Mouse (Mus musculus): ENCODE measurements around the gene Gpr152.
A peak's percentile ranks its signal among the peaks of the same experiment; 100 is the strongest.
"Not testable (repeated sequence)": the region's sequence is repeated elsewhere in the genome, so short reads cannot be mapped to it uniquely, and the experiment has no call there.

Gpr152 gene

DNA sequence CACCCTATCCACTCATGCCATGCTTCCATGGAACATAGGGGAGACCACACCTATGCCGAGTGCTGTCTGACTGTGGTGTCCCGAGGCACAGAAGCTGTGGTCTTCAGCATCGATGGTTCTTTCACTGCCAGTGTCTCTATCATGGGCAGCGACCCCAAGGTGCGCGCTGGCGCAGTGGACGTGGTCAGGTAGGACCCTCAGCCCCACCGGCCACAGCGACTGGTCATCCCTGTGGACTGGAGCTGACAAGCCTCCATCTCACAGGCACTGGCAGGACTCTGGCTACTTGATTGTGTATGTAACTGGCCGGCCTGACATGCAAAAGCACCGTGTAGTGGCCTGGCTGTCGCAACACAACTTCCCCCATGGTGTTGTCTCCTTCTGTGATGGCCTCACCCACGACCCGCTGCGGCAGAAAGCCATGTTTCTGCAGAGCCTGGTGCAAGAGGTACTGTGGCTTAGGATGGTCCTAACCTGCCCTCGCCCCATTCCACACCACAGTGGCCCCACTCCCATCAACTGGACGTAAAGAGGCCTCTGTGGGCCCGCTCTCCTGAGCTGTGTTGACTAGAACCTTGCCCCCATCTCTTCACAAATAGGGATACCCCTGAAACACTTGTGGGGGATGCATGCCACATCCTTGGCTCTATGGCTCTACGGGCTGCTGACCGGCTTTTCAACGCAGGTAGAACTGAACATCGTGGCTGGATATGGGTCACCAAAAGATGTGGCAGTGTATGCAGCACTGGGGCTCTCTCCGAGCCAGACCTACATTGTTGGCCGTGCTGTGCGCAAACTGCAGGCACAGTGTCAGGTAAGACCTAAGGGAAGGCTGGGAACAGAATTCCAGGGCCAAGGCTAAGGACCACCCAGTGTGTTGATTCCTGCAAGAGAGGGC is 27.3 kb upstream of the Gpr152 start:
- DNase-seq (ENCODE audit: low read depth): no peak

DNA sequence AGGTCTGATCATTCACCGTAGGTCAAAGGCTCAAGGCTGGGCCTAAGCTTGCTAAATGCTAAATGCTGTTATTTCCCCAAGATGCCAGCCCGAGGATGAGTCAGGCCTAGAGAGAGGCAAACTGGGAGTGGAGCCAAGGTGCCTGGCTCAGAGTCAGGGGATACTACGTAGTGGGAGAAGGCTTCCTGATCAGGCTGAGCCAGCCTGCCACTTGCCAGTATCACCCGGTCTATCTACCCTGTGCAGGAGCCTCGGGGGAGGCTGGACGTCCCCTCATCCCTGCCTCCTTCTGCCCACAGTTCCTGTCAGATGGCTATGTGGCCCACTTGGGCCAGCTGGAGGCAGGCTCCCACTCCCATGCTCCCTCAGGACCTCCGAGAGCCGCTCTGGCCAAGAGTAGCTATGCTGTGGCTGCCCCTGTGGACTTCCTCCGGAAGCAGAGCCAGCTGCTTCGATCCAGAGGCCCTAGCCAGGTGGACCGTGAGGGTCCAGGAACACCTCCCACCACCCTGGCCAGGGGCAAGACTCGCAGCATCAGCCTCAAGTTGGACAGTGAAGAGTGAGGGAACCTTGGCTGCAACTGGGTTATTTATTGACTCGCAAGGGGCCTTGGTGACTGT is 26.3 kb upstream of the Gpr152 start:
- no peak for DNase-seq (ENCODE audit: low read depth)

DNA sequence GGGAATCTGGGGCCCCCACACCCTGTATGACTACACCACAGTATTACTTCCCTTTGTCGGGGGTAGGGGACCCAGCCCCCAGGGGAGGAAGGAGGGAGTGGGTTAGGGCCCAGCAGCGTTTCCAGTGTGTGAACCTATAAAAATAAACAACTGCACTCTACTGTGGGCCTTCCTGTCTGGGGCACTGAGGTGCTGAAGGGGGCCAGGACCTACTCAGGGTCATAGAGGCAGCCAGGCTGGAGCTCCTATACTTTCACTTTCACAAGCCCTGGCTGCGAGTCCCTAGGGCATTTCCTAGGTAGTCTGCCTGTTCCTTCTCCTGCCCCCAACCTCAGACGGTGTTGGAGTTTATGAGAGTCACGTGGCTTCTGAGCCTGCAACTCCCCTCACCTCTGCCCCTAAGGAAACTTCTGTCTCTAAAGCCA is 25.8 kb upstream of the Gpr152 start:
- DNase-seq (ENCODE audit: low read depth): no peak

DNA sequence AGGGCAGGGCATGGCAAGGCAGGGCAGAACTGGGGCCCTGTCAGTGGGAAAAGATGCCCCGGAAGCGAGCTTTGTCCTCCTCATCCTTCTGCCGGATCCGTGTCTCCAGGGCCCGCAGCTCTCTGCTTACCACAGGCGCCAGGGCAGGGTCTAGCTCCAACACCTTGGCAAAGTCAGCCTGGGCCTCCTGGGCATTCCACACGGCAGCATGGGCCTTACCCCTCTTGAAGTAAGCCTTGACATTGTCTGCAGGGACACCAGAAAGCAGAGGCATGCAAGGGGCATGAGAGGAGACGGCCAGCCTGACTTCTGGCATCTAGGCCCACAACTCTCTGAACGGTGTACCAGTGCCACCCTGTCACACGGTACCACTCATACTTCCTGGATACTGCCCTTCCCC is 25.0 kb upstream of the Gpr152 start:
- no peak for DNase-seq (ENCODE audit: low read depth)

DNA sequence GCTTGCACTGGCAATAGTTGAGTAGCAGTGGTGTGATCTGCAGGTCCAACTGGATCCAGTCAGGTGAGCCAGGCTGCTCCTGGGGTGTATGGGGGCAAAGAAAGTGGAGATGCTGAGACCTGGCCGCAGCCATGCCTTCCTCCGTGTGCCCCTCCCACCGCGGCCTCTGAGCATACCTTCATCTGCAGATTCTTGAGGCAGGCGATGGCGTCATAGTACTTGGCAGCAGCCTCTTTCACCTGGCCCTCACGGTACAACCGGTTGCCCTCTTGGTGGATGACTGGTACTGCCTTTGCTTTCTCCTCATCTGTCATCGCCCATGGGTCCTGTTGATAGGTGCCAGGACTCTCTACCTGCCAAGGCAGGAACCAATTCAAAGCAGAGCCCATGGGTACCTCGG is 24.4 kb upstream of the Gpr152 start:
- no peak for DNase-seq (ENCODE audit: low read depth)

DNA sequence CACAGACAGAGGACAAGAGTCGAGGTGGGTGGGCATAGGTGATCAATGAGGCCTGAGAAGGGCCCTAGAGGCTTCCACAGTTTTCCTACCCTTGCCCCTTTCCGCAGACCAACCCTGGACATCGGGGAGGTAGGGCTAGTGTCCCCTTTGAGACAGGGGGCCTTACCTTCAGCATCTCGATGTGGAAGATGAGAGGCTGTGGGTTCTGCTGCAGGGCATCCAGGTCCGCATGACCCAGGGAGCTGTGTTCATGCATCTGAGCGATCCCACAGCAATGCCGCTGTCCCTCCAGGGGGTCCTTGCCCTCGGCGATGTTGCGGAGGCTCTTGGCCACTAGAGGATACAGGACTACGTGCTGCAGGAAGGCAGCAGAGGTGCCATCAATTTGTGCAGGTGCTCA is 23.8 kb upstream of the Gpr152 start:
- no peak for DNase-seq (ENCODE audit: low read depth)

DNA sequence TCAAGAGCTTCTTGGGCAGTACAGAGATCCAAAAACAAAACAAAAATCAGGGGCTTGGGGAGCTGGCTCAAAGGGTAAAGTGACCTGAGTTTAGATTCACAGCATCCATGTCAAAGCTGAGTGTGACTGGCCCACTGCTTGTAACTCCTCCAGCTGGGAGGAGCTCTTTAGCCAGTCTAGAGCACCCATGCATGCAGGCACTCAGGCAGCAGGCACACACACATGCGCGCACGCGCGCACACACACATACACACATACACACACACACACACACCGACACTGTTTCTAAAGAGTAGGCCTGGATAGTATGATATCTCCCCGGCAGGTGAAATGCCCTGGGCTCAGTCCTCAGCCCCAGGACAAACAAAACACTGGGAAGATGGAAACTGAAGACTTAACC is 22.6 kb upstream of the Gpr152 start:
- no peak for DNase-seq (ENCODE audit: low read depth)

DNA sequence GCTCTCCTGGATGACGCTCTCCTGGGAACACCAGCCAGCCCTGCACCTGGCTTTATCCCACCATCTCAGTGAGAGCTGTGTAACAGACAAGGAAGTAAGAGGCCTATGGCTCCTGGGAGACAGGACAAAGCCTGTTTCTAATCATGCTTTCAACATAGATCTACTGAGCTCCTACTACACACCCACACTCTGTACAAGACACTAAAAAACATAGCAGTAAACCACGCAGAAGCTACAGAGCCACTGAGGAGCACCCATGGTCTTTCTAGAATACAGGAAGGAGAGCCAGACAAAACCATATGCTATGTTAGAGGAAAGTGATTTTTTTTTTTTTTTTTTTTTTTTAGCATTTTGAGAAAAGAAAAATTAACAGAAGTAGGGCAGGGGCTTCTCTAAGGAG is 21.2 kb upstream of the Gpr152 start:
- DNase-seq (ENCODE audit: low read depth): no peak

DNA sequence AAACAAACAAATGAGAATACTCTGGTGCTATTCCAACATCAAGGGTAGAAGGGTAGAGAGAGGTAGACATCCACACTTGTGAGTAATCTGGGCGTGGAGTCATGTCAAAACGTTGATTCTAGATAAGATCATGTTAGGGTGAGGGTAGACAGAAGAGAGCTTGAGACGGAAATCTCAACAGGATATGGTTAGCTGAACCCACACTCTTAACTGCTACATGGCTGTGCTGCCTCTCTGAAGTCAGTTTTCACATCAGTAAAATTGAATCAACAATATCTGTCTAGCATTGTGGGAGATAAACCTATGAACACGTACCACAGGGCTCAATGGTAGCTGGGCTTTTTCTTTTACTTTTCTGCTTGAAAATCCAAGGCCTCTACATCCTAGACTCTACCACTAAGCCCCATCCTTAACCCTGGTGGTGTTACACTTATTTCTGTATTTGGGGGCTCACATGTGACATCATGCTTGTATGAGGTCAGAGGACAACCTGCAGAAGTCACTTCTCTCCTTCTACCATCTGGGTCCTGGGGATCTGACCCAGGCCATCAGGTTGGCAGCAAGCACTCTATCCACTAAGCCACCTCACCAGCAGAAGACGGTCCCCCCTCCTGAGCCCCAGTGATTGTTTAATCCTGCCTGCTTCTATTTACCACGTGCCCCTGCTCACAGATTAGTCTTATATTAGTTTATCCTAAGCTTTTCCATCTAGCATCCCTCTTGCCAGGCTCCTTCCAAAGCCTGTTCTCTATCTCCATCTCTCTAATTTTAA is 19.7 kb upstream of the Gpr152 start:
- DNase-seq (ENCODE audit: low read depth): no peak

DNA sequence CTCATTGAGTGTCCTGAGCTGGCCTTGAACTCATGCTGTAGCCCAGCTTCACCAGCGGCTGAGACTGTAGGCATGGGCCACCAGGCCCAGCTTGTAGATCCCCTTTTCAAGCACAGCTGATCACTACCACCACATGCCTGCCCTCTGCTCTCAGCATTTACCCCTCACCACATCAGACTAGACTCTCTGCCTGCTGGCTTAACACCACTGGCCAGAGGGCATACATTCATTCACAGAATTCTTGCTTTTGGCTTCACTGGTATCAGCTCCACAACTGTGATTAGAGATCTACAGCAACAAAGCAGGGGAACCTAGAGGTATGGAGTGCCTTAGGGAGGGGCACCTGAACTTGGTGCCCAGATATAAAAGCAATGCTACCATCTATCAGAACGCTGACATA is 19.1 kb upstream of the Gpr152 start:
- no peak for DNase-seq (ENCODE audit: low read depth)

DNA sequence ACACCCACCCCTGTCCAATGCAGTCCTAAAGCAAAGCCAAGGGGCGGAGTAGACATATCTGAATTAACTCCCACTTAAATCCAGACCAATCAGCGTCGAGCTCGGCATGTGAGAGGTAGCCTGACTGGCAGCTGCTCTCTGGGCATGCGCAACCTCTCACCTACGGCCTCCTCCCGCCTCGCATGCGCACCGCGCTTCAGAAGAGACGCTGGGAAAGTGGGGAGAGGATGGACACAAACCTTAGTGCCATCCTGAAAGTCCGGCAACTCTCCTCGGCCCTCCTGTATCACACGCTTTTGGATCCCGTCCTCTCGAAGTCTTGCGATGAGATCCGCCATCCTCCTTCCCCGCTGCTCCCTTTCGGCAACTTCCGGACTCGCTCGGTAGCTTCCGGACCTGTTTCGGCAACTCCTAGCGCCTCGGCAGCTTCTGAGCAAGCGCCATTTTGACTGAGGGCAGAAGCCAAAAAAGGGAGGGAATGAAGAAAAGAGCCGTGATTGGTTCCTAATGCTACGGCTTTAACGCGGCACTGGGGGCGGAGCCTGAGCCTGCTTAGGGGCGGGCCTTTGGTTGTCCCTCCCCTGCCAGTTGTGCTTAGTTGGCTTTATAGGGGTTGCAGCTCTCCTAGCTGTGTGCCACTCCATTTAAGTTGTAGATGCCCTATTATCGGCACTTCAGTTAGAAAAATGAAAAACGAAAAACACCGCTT is 18.3 kb upstream of the Gpr152 start:
- DNase-seq (ENCODE audit: low read depth): peak; percentile 99

DNA sequence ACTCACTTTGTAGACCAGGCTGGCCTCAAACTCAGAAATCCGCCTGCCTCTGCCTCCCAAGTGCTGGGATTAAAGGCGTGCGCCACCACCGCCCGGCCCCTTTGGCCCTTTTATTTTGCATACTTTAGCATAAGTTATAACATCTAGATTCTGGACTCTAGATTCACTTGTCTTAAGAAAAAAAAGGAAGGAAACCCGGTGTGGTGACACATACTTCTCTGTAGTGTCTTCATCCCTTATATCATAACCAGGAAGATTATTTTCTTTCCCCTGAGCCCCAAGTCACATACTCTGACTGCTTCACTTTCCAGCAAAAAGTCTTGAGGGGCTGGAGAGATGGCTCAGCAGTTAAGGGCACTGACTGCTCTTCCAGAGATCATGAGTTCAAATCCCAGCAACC is 17.7 kb upstream of the Gpr152 start:
- DNase-seq (ENCODE audit: low read depth): not testable (repeated sequence)

DNA sequence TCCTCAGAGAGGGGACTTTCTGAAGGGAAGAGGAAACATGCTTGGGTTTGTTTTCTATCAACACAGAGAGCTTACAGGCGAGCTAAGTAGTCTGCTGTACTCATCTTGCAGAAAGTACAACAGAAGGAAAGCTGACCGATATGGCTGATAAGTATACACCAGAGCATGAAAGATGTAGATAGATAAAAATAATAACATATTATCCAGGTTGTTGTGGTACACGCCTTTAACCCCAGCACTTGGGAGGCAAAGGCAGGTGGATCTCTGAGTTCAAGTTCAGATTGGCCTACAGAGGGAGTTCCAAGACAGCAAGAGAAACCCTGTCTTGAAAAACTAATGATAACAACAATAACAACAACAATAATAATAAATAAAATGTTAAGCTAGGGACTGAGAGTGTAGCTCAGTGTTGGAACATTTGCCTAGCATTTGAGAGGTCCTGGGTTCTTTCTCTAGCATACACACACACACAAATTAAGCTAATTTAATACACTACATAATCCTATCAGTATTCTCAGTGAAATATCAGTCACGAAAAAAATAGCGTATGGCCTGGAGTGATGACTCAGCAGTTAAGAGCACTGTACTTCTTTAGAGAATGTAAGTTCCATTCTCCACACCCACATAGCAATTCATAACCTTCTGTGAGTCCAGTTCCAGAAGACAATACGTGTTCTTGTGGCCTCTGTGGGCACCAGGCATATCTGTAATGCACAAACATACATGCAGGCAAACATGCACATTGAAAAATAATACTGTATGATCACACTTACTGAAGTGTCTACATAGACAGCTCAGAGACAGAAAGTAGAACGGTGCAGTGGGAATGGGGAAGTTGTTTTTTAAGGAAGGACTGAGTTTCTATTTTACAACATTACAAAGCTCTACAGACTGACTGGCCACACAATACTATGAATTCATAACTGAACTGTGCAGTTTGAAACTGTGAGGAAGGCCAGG is 16.9 kb upstream of the Gpr152 start:
- peak; percentile 47 for DNase-seq (ENCODE audit: low read depth)

DNA sequence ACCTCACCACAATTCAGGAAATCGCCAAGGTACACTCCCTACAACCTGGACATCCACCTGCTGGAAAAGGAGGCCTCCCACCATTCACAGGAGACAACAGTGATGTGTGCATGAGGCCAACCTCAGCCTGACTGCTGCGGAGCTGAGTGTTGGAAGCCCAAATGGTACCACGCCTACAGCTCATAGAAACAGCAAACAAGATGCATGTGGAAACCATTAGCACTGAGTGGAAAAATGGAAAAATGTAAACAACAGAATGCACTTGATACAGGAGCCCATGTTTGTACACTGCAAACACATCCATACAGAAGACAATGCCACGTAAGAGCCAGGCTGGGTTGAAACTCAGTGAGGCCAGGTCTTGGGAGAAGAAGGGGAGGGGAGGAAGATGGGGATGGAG is 15.2 kb upstream of the Gpr152 start:
- DNase-seq (ENCODE audit: low read depth): no peak

DNA sequence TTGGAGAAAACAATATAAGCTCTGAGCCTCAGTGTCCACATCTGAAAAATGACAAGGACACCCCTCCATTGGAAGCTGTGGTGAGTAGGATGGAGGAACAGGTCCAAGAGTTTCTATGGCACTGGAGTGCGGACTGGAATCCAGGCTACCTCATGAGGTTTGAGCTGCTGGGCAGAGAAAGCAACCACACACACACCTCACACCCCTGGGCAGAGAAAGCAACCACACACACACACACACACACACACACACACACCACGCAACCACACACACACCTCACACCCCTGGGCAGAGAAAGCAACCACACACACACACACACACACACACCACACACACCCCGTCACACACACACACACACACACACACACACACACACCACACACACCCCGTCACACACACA is 14.3 kb upstream of the Gpr152 start:
- DNase-seq (ENCODE audit: low read depth): not testable (repeated sequence)

DNA sequence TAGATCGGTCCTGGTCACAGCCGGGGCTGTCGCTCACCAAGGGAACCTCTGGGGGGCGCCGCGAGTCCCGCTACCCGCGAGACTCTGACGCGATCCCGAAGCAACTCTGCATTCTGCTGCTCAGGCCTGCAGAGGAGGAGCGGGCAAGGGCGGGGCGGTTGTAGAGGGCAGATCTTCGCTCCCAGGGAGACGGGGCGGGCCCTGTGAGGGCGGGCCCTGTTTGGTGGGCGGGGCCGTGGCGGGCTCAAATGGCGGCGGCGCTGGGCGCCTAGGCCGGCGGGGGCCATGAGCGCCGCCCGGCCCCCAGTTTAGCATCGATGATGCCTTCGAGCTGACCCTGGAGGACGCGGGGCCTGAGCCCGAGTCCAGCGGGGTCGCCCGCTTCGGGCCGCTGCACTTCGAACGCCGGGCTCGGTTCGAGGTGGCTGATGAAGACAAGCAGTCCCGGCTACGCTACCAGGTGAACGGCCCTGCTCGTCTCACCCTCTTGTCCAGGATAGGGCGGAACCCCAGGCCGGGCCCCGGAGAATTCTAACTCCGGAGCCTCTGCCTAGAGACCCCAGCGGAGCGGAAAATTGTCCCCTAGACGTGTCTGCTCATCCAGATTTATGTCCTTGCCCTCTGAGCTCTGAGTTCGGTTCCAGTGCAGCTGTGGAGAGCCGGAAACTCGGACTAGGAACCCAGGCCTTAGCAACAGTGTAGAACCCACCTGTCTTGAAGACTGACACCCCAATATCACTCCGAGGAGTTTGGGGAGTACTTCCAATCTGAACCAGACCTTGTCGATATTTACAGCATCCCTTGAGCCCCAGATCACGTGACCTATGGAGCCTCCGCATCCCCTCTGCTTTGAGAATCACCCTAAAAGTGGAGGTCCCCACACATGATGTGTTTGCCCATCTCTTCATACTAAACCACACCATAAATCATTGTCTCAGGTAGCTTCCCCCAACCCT is 13.6 kb upstream of the Gpr152 start, which contains the start of gene Aip:
Gene Aip (minus strand): TSS at position 118 of the 956 bp plus-strand sequence.
- peak; percentile 93 for DNase-seq (ENCODE audit: low read depth)

DNA sequence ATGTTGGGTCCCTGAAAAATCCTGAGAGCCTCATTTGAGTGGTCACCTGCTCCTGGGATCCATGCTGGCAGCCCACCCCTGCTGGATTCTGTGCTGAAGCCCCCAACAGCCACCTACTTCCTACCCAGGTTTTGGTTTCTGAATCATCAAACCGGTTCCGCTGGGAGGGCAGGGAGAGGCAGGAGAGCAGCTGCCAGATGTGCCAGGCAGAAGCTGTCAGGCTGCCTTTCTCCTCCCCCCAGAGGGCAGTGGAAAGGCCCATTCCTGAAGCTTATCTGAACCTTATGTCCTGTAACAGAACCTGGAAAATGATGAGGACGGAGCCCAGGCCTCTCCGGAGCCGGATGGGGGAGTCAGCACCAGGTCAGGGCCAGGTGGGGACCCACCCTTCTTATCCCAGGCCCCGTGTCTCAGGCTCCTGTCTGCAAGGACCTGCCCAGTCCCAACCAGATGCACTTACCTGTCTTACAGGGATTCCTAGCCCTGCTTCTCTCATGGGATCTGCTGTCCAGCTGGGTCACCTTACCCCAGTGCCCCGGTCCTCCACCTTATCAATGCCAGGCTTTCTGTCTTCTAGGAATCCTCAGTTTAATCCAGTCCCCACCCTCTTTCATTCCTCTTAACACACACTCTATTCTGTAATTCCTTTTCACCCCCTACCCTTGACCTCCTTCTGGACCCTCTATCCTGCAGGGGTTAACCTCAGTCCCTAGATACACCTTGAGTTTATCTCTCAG is 12.7 kb upstream of the Gpr152 start:
- DNase-seq (ENCODE audit: low read depth): no peak

DNA sequence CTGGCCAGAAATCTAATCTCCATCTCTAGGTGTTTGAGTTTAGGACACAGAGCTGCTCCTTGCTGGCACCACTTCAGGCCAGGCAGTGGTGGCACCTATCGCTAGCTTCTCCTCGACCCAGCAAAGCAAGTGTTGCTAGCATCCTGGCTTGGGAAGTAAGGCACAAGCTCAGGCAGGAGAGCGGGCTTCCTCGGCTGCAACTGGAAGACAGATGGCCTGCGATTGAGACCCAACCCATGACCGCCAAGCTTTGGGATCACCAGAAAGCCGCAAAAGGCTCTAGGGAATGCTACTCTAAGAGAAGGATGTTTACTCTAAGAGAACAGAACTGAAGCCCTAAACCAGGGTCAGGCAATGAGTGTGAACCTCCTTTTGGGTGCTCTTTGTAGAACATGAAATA is 10.1 kb upstream of the Gpr152 start:
- no peak for DNase-seq (ENCODE audit: low read depth)

DNA sequence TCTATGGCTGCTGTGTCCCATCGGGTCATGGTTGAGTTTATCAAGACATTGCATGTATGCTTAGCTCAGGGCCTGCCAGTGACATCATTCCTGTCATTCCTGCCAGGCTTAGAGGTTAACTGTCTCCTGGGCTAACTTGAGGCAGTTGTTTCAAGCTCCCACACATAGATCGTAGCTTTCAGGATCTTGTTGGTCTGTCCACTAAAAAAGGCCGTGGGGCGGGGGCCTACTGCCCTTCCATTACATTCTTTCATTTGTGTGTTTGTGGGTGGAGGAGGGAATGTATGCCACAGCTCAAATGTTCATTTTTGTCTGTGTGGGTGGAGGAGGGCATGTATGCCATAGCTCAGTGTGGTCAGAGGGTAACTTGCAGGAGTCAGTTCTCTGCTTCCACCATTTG is 9.5 kb upstream of the Gpr152 start:
- DNase-seq (ENCODE audit: low read depth): no peak
